In genomic region chr10:84392027-84392722, GRCm38 (mm10) we compare ENCODE assay signal across 9 mouse cellular contexts. TPM values are rescaled to one million over a fixed set of nuclear protein-coding genes. Genes with fewer than 3 reads are reported as not detected.
DNase-seq lines count a peak whose midpoint lies in the region; ATAC-seq and TF ChIP-seq lines count a peak whose summit lies in the region.
"Had no signal": no experiment of that assay in that cellular context is flagged by ENCODE, and none has a peak within 500 bp of the region (broad histone marks: within the 10 kb centered on the region; RNA-seq: fewer than 3 reads in every experiment).

No protein-coding gene starts in this region.

- peak; percentile 9; the same call in 1 of the 2 replicates for TF ChIP-seq CTCF in E14TG2a.4 (conservative IDR thresholded peaks at IDR 0.05; ENCODE audit: low read length)

- peak overlapping the region; percentile 51 for H3K9ac ChIP-seq in heart, embryonic 13.5 days
- peak overlapping the region; percentile 23; the same call in 1 of the 2 replicates for H3K9ac ChIP-seq in forebrain, embryonic 11.5 days (ENCODE audit: low read length)
- H3K9ac ChIP-seq in liver, embryonic 12.5 days: no peak overlapping the region
- H3K9ac ChIP-seq in stomach, embryonic 14.5 days (replicated peaks; ENCODE audit: low read depth, low read length): no peak overlapping the region

- H3K27me3 ChIP-seq in heart, embryonic 13.5 days (replicated peaks): no peaks in the 10 kb centered on the region
- H3K27me3 ChIP-seq in E14TG2a.4 (ENCODE audit: insufficient read depth, low read length): no peaks in the 10 kb centered on the region
- no peaks in the 10 kb centered on the region for H3K27me3 ChIP-seq in forebrain, embryonic 11.5 days (ENCODE audit: control insufficient read depth, insufficient read depth, low read length)
- peaks cover 9% of the 10 kb centered on the region; the same call in 1 of the 2 replicates for H3K27me3 ChIP-seq in liver, embryonic 12.5 days (replicated peaks)
- H3K27me3 ChIP-seq in stomach, embryonic 14.5 days (ENCODE audit: control insufficient read depth, insufficient read depth, low read length): no peaks in the 10 kb centered on the region

- no peak for ATAC-seq in heart, embryonic 13.5 days (ENCODE audit: extremely low read depth, insufficient number of reproducible peaks, low FRiP score, low TSS enrichment)
- ATAC-seq in forebrain, embryonic 11.5 days (replicated peaks; ENCODE audit: low FRiP score): peak; percentile 53; the same call in 1 of the 2 replicates
- ATAC-seq in liver, embryonic 12.5 days: no peak
- no peak for ATAC-seq in stomach, embryonic 14.5 days (ENCODE audit: insufficient number of reproducible peaks, insufficient read depth, low FRiP score, low read depth)

- peak overlapping the region; percentile 71 for H3K27ac ChIP-seq in heart, embryonic 13.5 days (replicated peaks)
- H3K27ac ChIP-seq in forebrain, embryonic 11.5 days (ENCODE audit: low read depth, low read length): peak overlapping the region; percentile 48
- no peak overlapping the region for H3K27ac ChIP-seq in liver, embryonic 12.5 days
- no peak overlapping the region for H3K27ac ChIP-seq in stomach, embryonic 14.5 days (ENCODE audit: low read length)
- H3K27ac ChIP-seq: macrophage had no signal

- peaks cover 31% of the 10 kb centered on the region for H3K36me3 ChIP-seq in heart, embryonic 13.5 days
- no peaks in the 10 kb centered on the region for H3K36me3 ChIP-seq in E14TG2a.4 (ENCODE audit: insufficient read depth, low read length)
- no peaks in the 10 kb centered on the region for H3K36me3 ChIP-seq in forebrain, embryonic 11.5 days (ENCODE audit: control insufficient read depth, insufficient read depth, low read length)
- H3K36me3 ChIP-seq in liver, embryonic 12.5 days: no peaks in the 10 kb centered on the region
- no peaks in the 10 kb centered on the region for H3K36me3 ChIP-seq in stomach, embryonic 14.5 days (ENCODE audit: control insufficient read depth, insufficient read depth, low read length)

- WGBS in heart, embryonic 13.5 days: 15% methylated on average over 14 of the region's 14 CpGs
- WGBS in forebrain, embryonic 11.5 days: 21% methylated on average over 14 of the region's 14 CpGs
- 30% methylated on average over 14 of the region's 14 CpGs for WGBS in liver, embryonic 12.5 days (ENCODE audit: insufficient replicate concordance)
- WGBS in stomach, embryonic 14.5 days: 14% methylated on average over 14 of the region's 14 CpGs

- no peak for DNase-seq in heart, postnatal 25 days (ENCODE audit: low spot score)
- peak; percentile 72 for DNase-seq in forebrain, embryonic 11.5 days (ENCODE audit: low spot score)
- no peak for DNase-seq in gastrocnemius, postnatal 25 days
- DNase-seq in cerebellum, postnatal 36 days: no peak

- H3K4me1 ChIP-seq in heart, embryonic 13.5 days: peaks cover 100% of the 10 kb centered on the region
- H3K4me1 ChIP-seq in E14TG2a.4 (replicated peaks; ENCODE audit: low read depth, low read length): peaks cover 72% of the 10 kb centered on the region
- peaks cover 25% of the 10 kb centered on the region for H3K4me1 ChIP-seq in forebrain, embryonic 11.5 days (replicated peaks; ENCODE audit: control insufficient read depth, insufficient read depth, low read length)
- H3K4me1 ChIP-seq in liver, embryonic 12.5 days: peaks cover 19% of the 10 kb centered on the region
- H3K4me1 ChIP-seq in stomach, embryonic 14.5 days (ENCODE audit: control insufficient read depth, insufficient read depth, low read length): peaks cover 15% of the 10 kb centered on the region; the same call in 1 of the 2 replicates

- no peak overlapping the region for H3K4me3 ChIP-seq in heart, embryonic 13.5 days
- H3K4me3 ChIP-seq in E14TG2a.4 (replicated peaks; ENCODE audit: low read length): peak overlapping the region; percentile 41
- H3K4me3 ChIP-seq in forebrain, embryonic 11.5 days (ENCODE audit: low read depth, low read length): no peak overlapping the region
- H3K4me3 ChIP-seq in liver, embryonic 12.5 days: no peak overlapping the region
- no peak overlapping the region for H3K4me3 ChIP-seq in stomach, embryonic 14.5 days (ENCODE audit: low read depth, low read length)

- peak overlapping the region; percentile 35 for H3K4me2 ChIP-seq in heart, embryonic 13.5 days
- H3K4me2 ChIP-seq in forebrain, embryonic 11.5 days (ENCODE audit: low read depth, low read length, severe bottlenecking): no peak overlapping the region
- H3K4me2 ChIP-seq in liver, embryonic 12.5 days: peak overlapping the region; percentile 24; the same call in 1 of the 2 replicates
- 0 out of 2 replicates have a peak overlapping the region, but pooled peaks have one; percentile 0 for H3K4me2 ChIP-seq in stomach, embryonic 14.5 days (replicated peaks; ENCODE audit: low read depth, low read length)

- intact Hi-C loops in heart, postnatal 25 days (cut with DNase I): no loop called here

- H3K9me3 ChIP-seq in heart, embryonic 13.5 days: no peaks in the 10 kb centered on the region
- H3K9me3 ChIP-seq in E14TG2a.4 (ENCODE audit: low read length): no peaks in the 10 kb centered on the region
- no peaks in the 10 kb centered on the region for H3K9me3 ChIP-seq in forebrain, embryonic 11.5 days (ENCODE audit: control insufficient read depth, low read length)
- H3K9me3 ChIP-seq in liver, embryonic 12.5 days (replicated peaks): no peaks in the 10 kb centered on the region
- H3K9me3 ChIP-seq in stomach, embryonic 14.5 days (ENCODE audit: control insufficient read depth, low read depth, low read length): no peaks in the 10 kb centered on the region

RNA-seq across cellular contexts. Expression of gene Nuak1, which starts 48.2 kb away (rescaled TPM):
- polyA plus RNA-seq in heart, embryonic 13.5 days (2015; fragmentation: Nextera tagmentation; extraction: Ambion mirVana): 2.3 and 2.6 TPM in 2 replicates
- total RNA-seq in heart, postnatal 25 days (2021): 10 to 100 TPM; 30.8 to 32.3 TPM
- polyA plus RNA-seq in forebrain, embryonic 11.5 days (2014; fragmentation: Nextera tagmentation; extraction: Ambion mirVana): 2.9 and 3.6 TPM in 2 replicates
- 0.25 and 0.31 TPM in 2 replicates for polyA plus RNA-seq in liver, embryonic 12.5 days (2016; fragmentation: Nextera tagmentation; extraction: Ambion mirVana)
- polyA plus RNA-seq in stomach, embryonic 14.5 days (2014; fragmentation: Nextera tagmentation; extraction: Ambion mirVana): 0.94 and 1.4 TPM in 2 replicates
- total RNA-seq in gastrocnemius, postnatal 25 days (2021): 10 to 100 TPM; 12.6 to 19.4 TPM

Comparison
In these comparisons a context has a peak if more than half of its experiments do, and no peak if none do; other contexts are left out.
1. H3K27ac ChIP-seq: peak in heart, embryonic 13.5 days (single experiment) and forebrain, embryonic 11.5 days (single experiment); none in liver, embryonic 12.5 days (single experiment) and stomach, embryonic 14.5 days (single experiment).
2. H3K9ac ChIP-seq: peak in heart, embryonic 13.5 days (single experiment) and forebrain, embryonic 11.5 days (single experiment); none in liver, embryonic 12.5 days (single experiment) and stomach, embryonic 14.5 days (single experiment).